ENCODE assay signal across 12 mouse cellular contexts in the genomic region with DNA sequence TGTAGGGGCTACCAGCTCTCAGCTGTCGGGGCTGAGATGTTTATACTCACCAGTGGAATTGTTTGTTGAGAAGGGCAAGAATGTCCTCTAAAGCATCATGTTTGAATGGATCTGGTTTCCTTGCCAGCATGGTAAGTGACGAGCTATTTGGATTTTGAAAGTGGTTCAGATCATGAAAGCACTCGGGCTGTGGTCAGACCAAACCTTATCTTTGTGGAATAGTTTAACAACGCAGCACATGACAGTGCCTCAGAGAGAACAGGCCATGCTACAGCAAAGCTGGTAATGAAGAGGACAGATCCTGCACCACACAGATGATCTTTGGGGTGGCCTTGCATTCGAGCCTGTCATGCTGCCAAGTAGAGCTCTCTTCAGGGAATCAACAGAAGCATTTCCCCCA.
A peak's percentile ranks its signal among the peaks of the same experiment; 100 is the strongest.
DNase-seq lines count a peak whose midpoint lies in the region; ATAC-seq lines count a peak whose summit lies in the region.
"Had no signal": no experiment of that assay in that cellular context is flagged by ENCODE, and none has a peak within 500 bp of the region (broad histone marks: within the 10 kb centered on the region; RNA-seq: fewer than 3 reads in every experiment).

No protein-coding gene starts in this region.

- H3K4me2 ChIP-seq in limb, embryonic 12.5 days, result no peak overlapping the region
- H3K4me2 ChIP-seq: embryonic facial prominence, embryonic 13.5 days had no signal

- peaks cover 52% of the 10 kb centered on the region for H3K4me1 ChIP-seq in limb, embryonic 12.5 days (replicated peaks)
- H3K4me1 ChIP-seq in limb, embryonic 10.5 days, result peaks cover 53% of the 10 kb centered on the region
- peaks cover 73% of the 10 kb centered on the region for H3K4me1 ChIP-seq in embryonic facial prominence, embryonic 10.5 days

- H3K4me3 ChIP-seq in limb, embryonic 12.5 days (replicated peaks), result no peak overlapping the region
- H3K4me3 ChIP-seq in limb, embryonic 10.5 days, result no peak overlapping the region
- no peak overlapping the region for H3K4me3 ChIP-seq in embryonic facial prominence, embryonic 10.5 days
- H3K4me3 ChIP-seq: embryonic facial prominence, embryonic 13.5 days had no signal

- no peak for ATAC-seq in limb, embryonic 12.5 days (ENCODE audit: insufficient number of reproducible peaks, insufficient read depth, low FRiP score, low TSS enrichment, low read depth)

- no peak overlapping the region for H3K9ac ChIP-seq in limb, embryonic 12.5 days (replicated peaks)
- H3K9ac ChIP-seq: embryonic facial prominence, embryonic 13.5 days had no signal

- 83% methylated on average over 5 of the region's 5 CpGs for WGBS in limb, embryonic 12.5 days
- WGBS in limb, embryonic 10.5 days, result 77% methylated on average over 5 of the region's 5 CpGs
- 80% methylated on average over 5 of the region's 5 CpGs for WGBS in embryonic facial prominence, embryonic 10.5 days

- peak overlapping the region; percentile 96 for H3K27ac ChIP-seq in limb, embryonic 12.5 days
- H3K27ac ChIP-seq in limb, embryonic 10.5 days, result no peak overlapping the region
- peak overlapping the region; percentile 91; the same call in 1 of the 2 replicates for H3K27ac ChIP-seq in embryonic facial prominence, embryonic 10.5 days (replicated peaks)

- H3K9me3 ChIP-seq in limb, embryonic 12.5 days, result no peaks in the 10 kb centered on the region
- H3K9me3 ChIP-seq in limb, embryonic 10.5 days (replicated peaks), result no peaks in the 10 kb centered on the region
- no peaks in the 10 kb centered on the region for H3K9me3 ChIP-seq in embryonic facial prominence, embryonic 10.5 days
- H3K9me3 ChIP-seq: embryonic facial prominence, embryonic 13.5 days had no signal

- 0 out of 2 replicates have a peak, but pooled peaks cover 2% of the 10 kb centered on the region for H3K36me3 ChIP-seq in limb, embryonic 12.5 days
- peaks cover 27% of the 10 kb centered on the region for H3K36me3 ChIP-seq in limb, embryonic 10.5 days
- peaks cover 15% of the 10 kb centered on the region; the same call in 1 of the 2 replicates for H3K36me3 ChIP-seq in embryonic facial prominence, embryonic 10.5 days (replicated peaks)
- H3K36me3 ChIP-seq: embryonic facial prominence, embryonic 13.5 days had no signal

- no peaks in the 10 kb centered on the region for H3K27me3 ChIP-seq in limb, embryonic 12.5 days
- H3K27me3 ChIP-seq in limb, embryonic 10.5 days (ENCODE audit: low read depth, poor library complexity, severe bottlenecking), result no peaks in the 10 kb centered on the region
- no peaks in the 10 kb centered on the region for H3K27me3 ChIP-seq in embryonic facial prominence, embryonic 10.5 days (replicated peaks; ENCODE audit: low read depth, poor library complexity, severe bottlenecking)
- H3K27me3 ChIP-seq: embryonic facial prominence, embryonic 13.5 days had no signal

- peak; percentile 91 for DNase-seq in heart, adult 11 months
- DNase-seq in heart, adult 8-10 months (ENCODE audit: low spot score), result no peak
- DNase-seq in limb, embryonic 10.5 days (ENCODE audit: low spot score), result no peak
- DNase-seq in 416B (ENCODE audit: low read depth), result peak; percentile 45
- no peak for DNase-seq in embryonic facial prominence, embryonic 10.5 days (ENCODE audit: low spot score)
- DNase-seq in adrenal gland, postnatal 14 days, result no peak
- no peak for DNase-seq in layer of hippocampus, postnatal 36 days
- DNase-seq: adrenal gland, postnatal 36 days; kidney, postnatal 14 days; liver had no signal

Comparison
In these comparisons a context has a peak if more than half of its experiments do, and no peak if none do; other contexts are left out.
1. DNase-seq: peak in heart, adult 11 months (single experiment) and 416B (single experiment); none in heart, adult 8-10 months (single experiment), limb, embryonic 10.5 days (single experiment), embryonic facial prominence, embryonic 10.5 days (single experiment), adrenal gland, postnatal 14 days (single experiment) and layer of hippocampus, postnatal 36 days (0 of 2).